Mouse (Mus musculus) liver, embryonic 13.5 days (tissue): ENCODE data around the gene Tirap. TPM values are rescaled to one million over a fixed set of nuclear protein-coding genes. Genes with fewer than 3 reads are reported as not detected.

Source experiments
- ATAC-seq: fragments of 200-750 bp; cut with Nextera tagmentation; 2 replicates; pipeline ENCODE4 v1.8.0; 2017; ENCODE audit warnings: low read depth, mild to moderate bottlenecking, moderate number of reproducible peaks, moderate library complexity
- DNase-seq: peaks from one replicate; pipeline ENCODE4 v3.0.0; 2022
- H3K27ac ChIP-seq: fragments of 300-500 bp; sonication (generic); 2 replicates; pipeline ENCODE4 v1.5.1; 2015; ENCODE audit warnings: moderate library complexity, mild to moderate bottlenecking, inconsistent platforms
- H3K27me3 ChIP-seq: fragments of 300-500 bp; sonication (generic); 2 replicates; pipeline ENCODE4 v1.6.1; 2015; ENCODE audit warnings: mild to moderate bottlenecking, inconsistent platforms
- H3K36me3 ChIP-seq: fragments of 300-500 bp; sonication (generic); 2 replicates; pipeline ENCODE4 v1.6.1; 2015; ENCODE audit warnings: mild to moderate bottlenecking, inconsistent platforms
- H3K4me1 ChIP-seq: fragments of 300-500 bp; sonication (generic); replicated peaks from 2 replicates; pipeline ENCODE4 v1.6.1; 2015; ENCODE audit warnings: inconsistent platforms
- H3K4me2 ChIP-seq: fragments of 300-500 bp; sonication (generic); 2 replicates; pipeline ENCODE4 v1.6.1; 2015; ENCODE audit warnings: inconsistent platforms, mild to moderate bottlenecking, moderate library complexity
- H3K4me3 ChIP-seq: fragments of 300-500 bp; sonication (generic); replicated peaks from 2 replicates; pipeline ENCODE4 v1.5.1; 2015; ENCODE audit warnings: mild to moderate bottlenecking, inconsistent platforms
- H3K9ac ChIP-seq: fragments of 300-500 bp; sonication (generic); 2 replicates; pipeline ENCODE4 v1.6.1; 2015; ENCODE audit warnings: mild to moderate bottlenecking, inconsistent platforms
- H3K9me3 ChIP-seq: fragments of 300-500 bp; sonication (generic); replicated peaks from 2 replicates; pipeline ENCODE4 v1.6.1; 2016; ENCODE audit warnings: inconsistent platforms
- WGBS: fragments of 180-500 bp; shearing (Covaris S2); methylation state at CpG from one replicate; pipeline ENCODE4 v1.1.7; 2015; ENCODE audit not compliant: insufficient replicate concordance; 5-methylcytosine and 5-hydroxymethylcytosine counted together
- polyA plus RNA-seq: library from polyadenylated mRNA; unstranded; fragments of >200 nt; fragmentation: Nextera tagmentation; extraction: Ambion mirVana; gene quantifications from 2 replicates; pipeline ENCODE4 v1.2.1, GENCODE M21; 2015

The Tirap gene
- polyA plus RNA-seq, 1 experiment from 2014 or later, result 5.8 TPM

- H3K9me3 ChIP-seq, result no peaks in the 10 kb centered on the region
- H3K36me3 ChIP-seq, result peaks cover 30% of the 10 kb centered on the region
Observed at GRCm38 (mm10) chr9:35187351-35187903, 12.7 kb downstream of the Tirap start.

DNA sequence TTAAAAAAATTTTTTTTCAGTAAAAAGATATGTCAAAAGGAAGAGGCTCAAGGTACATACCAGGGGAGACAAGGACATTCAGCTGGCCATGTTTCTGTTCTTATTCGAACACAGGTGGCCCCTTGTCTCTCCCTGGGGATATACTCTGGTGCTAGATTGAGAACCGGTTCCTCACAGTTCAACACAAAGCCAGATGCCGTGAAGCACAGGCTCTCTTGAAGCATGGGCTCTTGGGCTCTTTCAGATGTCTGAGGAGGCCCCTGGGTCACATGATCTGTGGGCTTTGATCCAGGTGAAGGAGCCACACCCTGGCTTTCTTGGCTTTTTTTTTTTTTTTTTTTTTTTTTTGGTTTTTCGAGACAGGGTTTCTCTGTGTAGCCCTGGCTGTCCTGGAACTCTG is 13.7 kb downstream of the Tirap start:
- 84% methylated on average over 4 of the region's 4 CpGs for WGBS
- Histone ChIP-seq H3K27me3 (no peaks in the 10 kb centered on the region), H3K9ac (no peak overlapping the region), H3K4me1 (no peaks in the 10 kb centered on the region), H3K4me3 (no peak overlapping the region), H3K36me3 (peaks cover 29% of the 10 kb centered on the region), H3K4me2 (no peak overlapping the region), H3K27ac (no peak overlapping the region), H3K9me3 (no peaks in the 10 kb centered on the region)
- no peak for ATAC-seq
- no peak for DNase-seq

More at GRCm38 (mm10) chr9:35187351-35187903, 12.7 kb downstream of the Tirap start:
- no peak overlapping the region for H3K4me3 ChIP-seq
- H3K4me1 ChIP-seq, result no peaks in the 10 kb centered on the region
- no peak overlapping the region for H3K9ac ChIP-seq
- 71% methylated on average over 10 of the region's 10 CpGs for WGBS
- H3K4me2 ChIP-seq, result no peak overlapping the region
- no peak for DNase-seq
- no peak overlapping the region for H3K27ac ChIP-seq
- ATAC-seq, result no peak
- H3K27me3 ChIP-seq, result no peaks in the 10 kb centered on the region

DNA sequence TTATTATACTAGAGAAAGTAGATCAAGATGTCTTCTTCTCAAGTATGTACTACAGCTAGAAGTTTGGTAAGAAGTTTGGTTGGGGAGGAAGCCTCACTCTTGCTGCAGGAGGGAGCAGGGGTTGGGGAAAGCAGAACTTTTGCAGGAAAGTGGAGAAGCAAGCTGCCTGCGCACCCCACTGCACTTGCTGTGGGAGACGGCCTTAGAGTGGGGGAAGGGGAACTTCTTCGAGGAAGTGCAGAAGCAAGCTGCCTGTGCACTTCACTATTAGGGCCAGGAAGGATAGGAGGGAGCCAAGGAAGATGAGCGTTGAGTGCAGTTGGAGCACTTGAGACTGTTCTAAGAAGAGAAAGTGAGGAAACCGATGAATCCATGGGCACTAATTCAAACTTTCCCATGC is 16.7 kb downstream of the Tirap start:
- WGBS, result 19% methylated on average over 5 of the region's 5 CpGs
- H3K4me1 ChIP-seq, result no peaks in the 10 kb centered on the region
- no peak overlapping the region for H3K4me3 ChIP-seq
- no peak overlapping the region for H3K27ac ChIP-seq
- H3K4me2 ChIP-seq, result no peak overlapping the region
- DNase-seq (no peak), ATAC-seq (no peak)
- no peak overlapping the region for H3K9ac ChIP-seq
- no peaks in the 10 kb centered on the region for H3K27me3 ChIP-seq
- peaks cover 8% of the 10 kb centered on the region for H3K36me3 ChIP-seq
- H3K9me3 ChIP-seq, result no peaks in the 10 kb centered on the region

DNA sequence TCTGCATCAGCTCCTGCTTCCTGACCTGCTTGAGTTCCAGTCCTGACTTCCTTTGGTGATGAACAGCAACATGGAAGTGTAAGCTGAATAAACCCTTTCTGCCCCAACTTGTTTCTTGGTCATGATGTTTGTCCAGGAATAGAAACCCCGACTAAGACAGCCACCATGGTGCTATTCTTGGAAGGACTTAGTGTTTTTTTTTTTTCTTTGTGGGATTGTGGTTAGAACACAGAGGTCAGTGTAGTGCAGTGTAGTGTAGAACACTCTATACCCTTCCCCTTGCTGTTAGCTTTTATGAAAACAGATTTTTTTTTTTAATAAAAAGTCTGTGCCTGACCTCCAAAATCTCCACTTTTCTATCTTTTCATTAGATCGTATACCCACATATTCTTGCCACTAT is 17.3 kb downstream of the Tirap start:
- H3K9ac ChIP-seq, result no peak overlapping the region
- 35% methylated on average over 2 of the region's 2 CpGs for WGBS
- H3K4me2 ChIP-seq, result no peak overlapping the region
- peaks cover 6% of the 10 kb centered on the region; the same call in 1 of the 2 replicates for H3K36me3 ChIP-seq
- DNase-seq, result no peak
- H3K9me3 ChIP-seq, result no peaks in the 10 kb centered on the region
- no peaks in the 10 kb centered on the region for H3K4me1 ChIP-seq
- H3K27ac ChIP-seq, result no peak overlapping the region
- ATAC-seq, result no peak
- no peaks in the 10 kb centered on the region for H3K27me3 ChIP-seq
- H3K4me3 ChIP-seq, result no peak overlapping the region

- Histone ChIP-seq H3K27me3 (no peaks in the 10 kb centered on the region), H3K4me1 (peaks cover 34% of the 10 kb centered on the region), H3K27ac (no peak overlapping the region), H3K36me3 (peaks cover under 1% of the 10 kb centered on the region), H3K9me3 (no peaks in the 10 kb centered on the region), H3K9ac (peak overlapping the region; percentile 52; the same call in 1 of the 2 replicates), H3K4me2 (peak overlapping the region; percentile 91), H3K4me3 (peak overlapping the region; percentile 74)
- ATAC-seq (no peak), DNase-seq (no peak)
- WGBS, result 39% methylated on average over 14 of the region's 14 CpGs
Observed at GRCm38 (mm10) chr9:35176124-35176659, 23.9 kb downstream of the Tirap start.

- peak; percentile 99 for ATAC-seq
- under 1% methylated on average over 38 of the region's 38 CpGs for WGBS
- no peaks in the 10 kb centered on the region for H3K27me3 ChIP-seq
- DNase-seq, result peak; percentile 80
- peak within 1 kb of the TSS; percentile 91 for H3K4me2 ChIP-seq
- H3K9me3 ChIP-seq, result no peaks in the 10 kb centered on the region
- peak within 1 kb of the TSS; percentile 82 for H3K27ac ChIP-seq
- peaks cover 7% of the 10 kb centered on the region for H3K36me3 ChIP-seq
- H3K9ac ChIP-seq, result peak within 1 kb of the TSS; percentile 82
- peak within 1 kb of the TSS; percentile 74 for H3K4me3 ChIP-seq
- peaks cover 34% of the 10 kb centered on the region for H3K4me1 ChIP-seq
Observed at GRCm38 (mm10) chr9:35175251-35176123, 24.6 kb downstream of the Tirap start, which contains the start of gene Dcps. TSS of gene Dcps (minus strand) at chr9:35176061.

GRCm38 (mm10) chr9:35173331-35173730 is 26.8 kb downstream of the Tirap start:
- Histone ChIP-seq H3K27me3 (no peaks in the 10 kb centered on the region), H3K4me2 (no peak overlapping the region), H3K9me3 (no peaks in the 10 kb centered on the region), H3K4me1 (peaks cover 34% of the 10 kb centered on the region), H3K4me3 (no peak overlapping the region), H3K9ac (no peak overlapping the region), H3K36me3 (peaks cover 29% of the 10 kb centered on the region), H3K27ac (no peak overlapping the region)
- no peak for ATAC-seq
- 55% methylated on average over 1 of the region's 1 CpGs for WGBS
- no peak for DNase-seq

- WGBS, result 82% methylated on average over 7 of the region's 7 CpGs
- H3K27ac ChIP-seq, result no peak overlapping the region
Observed at GRCm38 (mm10) chr9:35170071-35170470, 30.0 kb downstream of the Tirap start.

DNA sequence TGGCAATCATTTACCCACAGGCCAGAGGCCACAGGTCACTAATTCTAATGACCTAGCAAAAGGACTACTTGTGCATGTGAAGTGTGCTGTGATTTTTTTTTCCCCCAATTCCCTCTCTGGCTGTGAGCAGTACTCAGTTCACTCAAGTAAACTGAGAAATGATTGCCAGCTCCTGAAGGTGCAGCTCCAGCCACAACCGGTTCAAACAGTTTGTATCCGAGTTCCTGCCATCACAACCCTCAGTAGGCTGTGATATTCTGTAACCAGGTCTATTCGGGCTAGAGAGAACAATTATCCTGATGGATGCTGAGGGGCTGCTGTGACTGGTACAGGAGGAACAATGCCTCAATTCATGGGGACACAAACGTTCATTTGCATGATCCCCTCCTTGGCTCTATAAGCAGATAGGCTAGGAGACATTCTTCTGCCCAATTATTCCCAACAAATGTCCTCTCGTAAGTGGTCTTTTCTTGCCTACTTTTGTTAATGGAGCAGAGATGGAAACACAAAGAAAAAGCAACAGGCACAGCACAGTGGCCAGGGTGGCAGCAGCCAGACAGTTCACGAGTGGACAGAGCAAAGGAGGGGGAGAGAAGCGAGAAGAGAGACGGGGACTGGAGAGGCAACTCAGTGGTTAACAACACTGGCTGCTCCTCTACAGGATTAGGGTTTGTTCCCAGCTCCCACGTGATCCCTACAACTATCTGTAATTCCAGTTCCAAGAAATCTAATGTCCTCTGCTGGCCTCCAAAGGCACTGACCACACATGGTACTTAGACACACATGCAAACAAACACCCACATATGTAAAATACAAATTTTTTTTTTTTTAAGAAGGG is 33.1 kb downstream of the Tirap start:
- ATAC-seq (no peak), DNase-seq (no peak)
- Histone ChIP-seq H3K9me3 (no peaks in the 10 kb centered on the region), H3K36me3 (peaks cover 48% of the 10 kb centered on the region), H3K4me2 (no peak overlapping the region), H3K27ac (peak overlapping the region; percentile 45), H3K4me3 (no peak overlapping the region), H3K9ac (no peak overlapping the region), H3K27me3 (no peaks in the 10 kb centered on the region), H3K4me1 (peaks cover 17% of the 10 kb centered on the region)
- 63% methylated on average over 9 of the region's 9 CpGs for WGBS

More at GRCm38 (mm10) chr9:35170071-35170470, 30.0 kb downstream of the Tirap start:
- H3K9ac ChIP-seq, result no peak overlapping the region
- H3K4me3 ChIP-seq, result no peak overlapping the region
- peaks cover 40% of the 10 kb centered on the region for H3K4me1 ChIP-seq
- no peak overlapping the region for H3K4me2 ChIP-seq
- no peaks in the 10 kb centered on the region for H3K9me3 ChIP-seq
- H3K36me3 ChIP-seq, result peaks cover 37% of the 10 kb centered on the region
- H3K27me3 ChIP-seq, result no peaks in the 10 kb centered on the region
- DNase-seq (no peak), ATAC-seq (no peak)

DNA sequence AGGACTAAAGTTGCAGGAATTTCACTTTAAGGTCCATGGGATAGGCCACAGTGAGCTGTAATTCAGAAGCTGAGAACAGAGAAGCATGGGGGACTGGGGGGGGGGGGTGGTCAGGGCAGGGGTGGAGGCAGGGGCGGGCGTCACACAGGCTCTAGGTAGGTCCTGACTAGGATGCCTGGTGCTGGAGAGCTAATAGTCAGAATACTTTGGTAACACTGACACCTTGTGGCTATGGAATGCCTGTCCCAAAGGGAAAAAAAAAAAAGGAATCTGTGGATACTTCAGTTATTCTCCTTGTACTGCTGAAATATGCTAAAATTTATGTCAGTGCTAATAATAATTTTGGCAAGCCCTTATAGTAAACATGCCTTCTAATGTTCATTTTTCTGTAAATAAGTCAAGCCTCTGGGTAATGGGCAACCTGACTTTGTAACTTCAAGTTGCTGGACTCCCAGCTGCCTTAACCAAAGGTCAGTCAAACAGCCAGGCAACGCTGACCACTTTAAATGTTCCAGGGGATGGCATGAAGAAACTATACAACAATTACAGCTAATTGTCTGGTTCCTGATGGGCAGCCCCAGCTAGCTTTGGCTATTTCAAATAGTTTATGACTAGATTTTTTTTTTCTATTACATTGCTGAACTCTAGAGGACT is 33.8 kb downstream of the Tirap start:
- WGBS, result 56% methylated on average over 3 of the region's 3 CpGs
- H3K4me1 ChIP-seq, result peaks cover 12% of the 10 kb centered on the region; the same call in 1 of the 2 replicates
- no peak overlapping the region for H3K4me2 ChIP-seq
- 0 out of 2 replicates have a peak overlapping the region, but pooled peaks have one; percentile 21 for H3K27ac ChIP-seq
- peak; percentile 53; the same call in 1 of the 2 replicates for ATAC-seq
- no peak overlapping the region for H3K4me3 ChIP-seq
- peaks cover 48% of the 10 kb centered on the region for H3K36me3 ChIP-seq
- no peak for DNase-seq
- H3K27me3 ChIP-seq, result no peaks in the 10 kb centered on the region
- no peak overlapping the region for H3K9ac ChIP-seq
- no peaks in the 10 kb centered on the region for H3K9me3 ChIP-seq
